Mouse (Mus musculus): Measurements from ENCODE around the gene Emc8. TPM values are rescaled to one million over a fixed set of nuclear protein-coding genes. Genes with fewer than 3 reads are reported as not detected.
"Not testable (repeated sequence)": the region's sequence is repeated elsewhere in the genome, so short reads cannot be mapped to it uniquely, and the experiment has no call there.

Emc8 gene
- polyA plus RNA-seq, 1 experiment from 2014 or later = 127 TPM

GRCm38 (mm10) chr8:120680405-120680804 lies 12.0 kb upstream of the Emc8 start:
- peak; percentile 82 for TF ChIP-seq CTCF (IDR thresholded peaks at IDR 0.05; ENCODE audit: low read depth)
- H3K4me3 ChIP-seq (ENCODE audit: low read depth, low read length); H3K36me3 ChIP-seq (ENCODE audit: control insufficient read depth, insufficient read depth); ATAC-seq; H3K27me3 ChIP-seq (replicated peaks; ENCODE audit: control insufficient read depth, insufficient read depth, low read length); H3K9me3 ChIP-seq (ENCODE audit: control insufficient read depth); H3K9ac ChIP-seq (ENCODE audit: low read depth, low read length): not testable (repeated sequence)
- Histone ChIP-seq H3K4me1 (replicated peaks; ENCODE audit: control insufficient read depth, insufficient read depth, low read length) (peaks cover 14% of the 10 kb centered on the region), H3K27ac (ENCODE audit: low read depth, low read length) (peak overlapping the region; percentile 74; the same call in 1 of the 2 replicates), H3K4me2 (replicated peaks; ENCODE audit: low read depth) (0 out of 2 replicates have a peak overlapping the region, but pooled peaks have one; percentile 27)
- WGBS = 37% methylated on average over 7 of the region's 7 CpGs

- no peaks in the 10 kb centered on the region for H3K9me3 ChIP-seq (ENCODE audit: control insufficient read depth)
- H3K4me2 ChIP-seq (replicated peaks; ENCODE audit: low read depth) = peak overlapping the region; percentile 27; the same call in 1 of the 2 replicates
- H3K36me3 ChIP-seq (ENCODE audit: control insufficient read depth, insufficient read depth) = peaks cover 9% of the 10 kb centered on the region; the same call in 1 of the 2 replicates
- WGBS = 20% methylated on average over 11 of the region's 11 CpGs
- H3K27me3 ChIP-seq (replicated peaks; ENCODE audit: control insufficient read depth, insufficient read depth, low read length) = no peaks in the 10 kb centered on the region
- no peak overlapping the region for H3K4me3 ChIP-seq (ENCODE audit: low read depth, low read length)
- TF ChIP-seq CTCF (IDR thresholded peaks at IDR 0.05; ENCODE audit: low read depth) = no peak
- ATAC-seq = peak; percentile 87
- peaks cover 8% of the 10 kb centered on the region for H3K4me1 ChIP-seq (replicated peaks; ENCODE audit: control insufficient read depth, insufficient read depth, low read length)
- H3K9ac ChIP-seq (ENCODE audit: low read depth, low read length) = no peak overlapping the region
- H3K27ac ChIP-seq (ENCODE audit: low read depth, low read length) = peak overlapping the region; percentile 74
These were observed 11.4 kb upstream of the Emc8 start for GRCm38 (mm10) chr8:120679629-120680387.

GRCm38 (mm10) chr8:120678447-120678846 lies 10.1 kb upstream of the Emc8 start:
- ATAC-seq = no peak
- Histone ChIP-seq H3K27me3 (replicated peaks; ENCODE audit: control insufficient read depth, insufficient read depth, low read length) (no peaks in the 10 kb centered on the region), H3K9me3 (ENCODE audit: control insufficient read depth) (no peaks in the 10 kb centered on the region), H3K27ac (ENCODE audit: low read depth, low read length) (no peak overlapping the region), H3K4me1 (replicated peaks; ENCODE audit: control insufficient read depth, insufficient read depth, low read length) (no peaks in the 10 kb centered on the region; the same call in 1 of the 2 replicates), H3K4me2 (replicated peaks; ENCODE audit: low read depth) (no peak overlapping the region), H3K36me3 (ENCODE audit: control insufficient read depth, insufficient read depth) (peaks cover 18% of the 10 kb centered on the region), H3K9ac (ENCODE audit: low read depth, low read length) (no peak overlapping the region), H3K4me3 (ENCODE audit: low read depth, low read length) (no peak overlapping the region)
- WGBS = 10% methylated on average over 10 of the region's 10 CpGs
- peak; percentile 96 for TF ChIP-seq CTCF (IDR thresholded peaks at IDR 0.05; ENCODE audit: low read depth)

- peaks cover 45% of the 10 kb centered on the region for H3K36me3 ChIP-seq (ENCODE audit: control insufficient read depth, insufficient read depth)
- no peak overlapping the region for H3K9ac ChIP-seq (ENCODE audit: low read depth, low read length)
- H3K27ac ChIP-seq (ENCODE audit: low read depth, low read length) = no peak overlapping the region
- H3K4me2 ChIP-seq (replicated peaks; ENCODE audit: low read depth) = no peak overlapping the region
- no peaks in the 10 kb centered on the region; the same call in 1 of the 2 replicates for H3K4me1 ChIP-seq (replicated peaks; ENCODE audit: control insufficient read depth, insufficient read depth, low read length)
- H3K27me3 ChIP-seq (replicated peaks; ENCODE audit: control insufficient read depth, insufficient read depth, low read length) = no peaks in the 10 kb centered on the region
- peak; percentile 56 for TF ChIP-seq CTCF (IDR thresholded peaks at IDR 0.05; ENCODE audit: low read depth)
- ATAC-seq = no peak
- no peak overlapping the region for H3K4me3 ChIP-seq (ENCODE audit: low read depth, low read length)
- WGBS = 70% methylated on average over 8 of the region's 8 CpGs
- H3K9me3 ChIP-seq (ENCODE audit: control insufficient read depth) = no peaks in the 10 kb centered on the region
These were observed 7.3 kb upstream of the Emc8 start for GRCm38 (mm10) chr8:120675718-120676117.

- TF ChIP-seq CTCF (IDR thresholded peaks at IDR 0.05; ENCODE audit: low read depth) = no peak
- no peak overlapping the region for H3K9ac ChIP-seq (ENCODE audit: low read depth, low read length)
- 92% methylated on average over 7 of the region's 7 CpGs for WGBS
- H3K9me3 ChIP-seq (ENCODE audit: control insufficient read depth) = no peaks in the 10 kb centered on the region
- no peak overlapping the region for H3K4me2 ChIP-seq (replicated peaks; ENCODE audit: low read depth)
- no peak overlapping the region for H3K4me3 ChIP-seq (ENCODE audit: low read depth, low read length)
- H3K27me3 ChIP-seq (replicated peaks; ENCODE audit: control insufficient read depth, insufficient read depth, low read length) = no peaks in the 10 kb centered on the region
- no peak overlapping the region for H3K27ac ChIP-seq (ENCODE audit: low read depth, low read length)
- ATAC-seq = no peak
- H3K36me3 ChIP-seq (ENCODE audit: control insufficient read depth, insufficient read depth) = peaks cover 52% of the 10 kb centered on the region
- 0 out of 2 replicates have a peak, but pooled peaks cover 4% of the 10 kb centered on the region for H3K4me1 ChIP-seq (replicated peaks; ENCODE audit: control insufficient read depth, insufficient read depth, low read length)
These were observed 4.9 kb upstream of the Emc8 start for GRCm38 (mm10) chr8:120673298-120673697.

- WGBS = 87% methylated on average over 16 of the region's 16 CpGs
- Histone ChIP-seq H3K4me2 (replicated peaks; ENCODE audit: low read depth) (no peak overlapping the region), H3K27ac (ENCODE audit: low read depth, low read length) (0 out of 2 replicates have a peak overlapping the region, but pooled peaks have one; percentile 15), H3K4me3 (ENCODE audit: low read depth, low read length) (no peak overlapping the region), H3K36me3 (ENCODE audit: control insufficient read depth, insufficient read depth) (peaks cover 52% of the 10 kb centered on the region), H3K9ac (ENCODE audit: low read depth, low read length) (no peak overlapping the region), H3K9me3 (ENCODE audit: control insufficient read depth) (no peaks in the 10 kb centered on the region), H3K4me1 (replicated peaks; ENCODE audit: control insufficient read depth, insufficient read depth, low read length) (0 out of 2 replicates have a peak, but pooled peaks cover 4% of the 10 kb centered on the region), H3K27me3 (replicated peaks; ENCODE audit: control insufficient read depth, insufficient read depth, low read length) (no peaks in the 10 kb centered on the region)
- no peak for TF ChIP-seq CTCF (IDR thresholded peaks at IDR 0.05; ENCODE audit: low read depth)
- ATAC-seq = no peak
These were observed 4.4 kb upstream of the Emc8 start for GRCm38 (mm10) chr8:120672626-120673229.
